Mouse (Mus musculus): ENCODE measurements around the gene Sgms1.

Sgms1 gene

DNA sequence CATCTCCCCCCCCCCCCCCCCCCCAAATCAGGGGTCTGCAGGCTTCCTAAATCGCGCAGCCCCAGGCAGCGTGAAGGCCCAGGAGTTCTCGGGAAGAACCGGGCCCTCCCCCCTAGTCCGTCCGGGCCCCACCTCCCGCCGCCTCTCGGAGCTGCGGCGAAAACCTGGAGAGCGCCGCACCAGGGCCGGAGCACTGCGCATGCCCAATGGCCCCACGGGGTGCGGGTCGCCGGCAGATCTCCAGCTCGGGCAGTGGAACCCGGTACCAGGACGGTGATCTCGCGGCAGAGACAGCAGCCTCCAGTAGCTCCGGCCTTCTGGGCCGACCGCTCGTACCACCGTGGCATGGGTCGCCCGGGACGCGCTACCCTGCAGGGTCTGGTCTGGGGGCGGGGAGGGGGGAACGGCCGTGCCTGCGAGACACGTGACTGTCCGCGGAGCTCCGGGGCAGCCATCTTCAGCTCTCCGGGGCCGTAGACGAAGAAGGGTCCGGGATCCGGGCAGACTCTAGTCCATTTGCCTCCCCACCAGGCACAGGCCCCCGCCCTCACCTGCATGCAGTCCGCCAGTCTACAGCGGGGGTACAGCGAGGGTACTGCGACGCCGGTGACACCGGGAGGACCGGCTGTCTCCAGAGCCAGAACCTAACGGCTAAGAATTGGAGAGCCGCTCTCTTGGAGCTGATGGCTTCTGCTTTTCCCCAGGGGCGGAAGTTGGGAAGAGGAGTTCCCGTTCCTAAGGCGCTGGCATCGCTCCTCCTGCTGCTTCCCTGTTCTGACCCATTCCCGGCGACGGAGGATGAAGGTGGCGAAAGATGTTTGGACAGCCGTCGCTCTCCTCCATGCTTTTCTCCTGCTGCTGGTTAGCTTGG, at the start of gene Sgms1:
TSS of gene Sgms1 (minus strand) at position 714 of the 871 bp plus-strand sequence.
- DNase-seq (ENCODE audit: low read depth, low spot score): peak; percentile 89

DNA sequence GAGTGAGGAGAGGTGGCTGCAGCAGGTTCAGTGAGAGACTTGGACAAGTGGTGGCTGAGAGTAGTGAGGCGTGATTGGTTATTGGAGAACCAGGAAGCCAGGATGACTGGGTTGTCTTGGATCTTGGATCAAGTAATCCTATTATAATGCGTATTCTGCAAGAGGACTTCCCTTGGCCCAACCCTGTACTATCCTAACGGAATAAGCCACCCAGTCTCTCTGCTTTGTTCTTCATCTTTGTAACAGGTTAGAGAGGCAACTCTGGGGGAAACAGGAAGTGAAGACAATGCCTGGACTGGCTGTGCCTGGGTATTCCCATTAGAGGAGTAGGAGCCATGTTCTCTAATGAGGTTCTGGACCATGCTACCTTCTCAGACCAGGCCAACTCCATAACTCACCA, 36.3 kb upstream of the Sgms1 start:
- no peak for DNase-seq (ENCODE audit: low read depth, low spot score)

DNA sequence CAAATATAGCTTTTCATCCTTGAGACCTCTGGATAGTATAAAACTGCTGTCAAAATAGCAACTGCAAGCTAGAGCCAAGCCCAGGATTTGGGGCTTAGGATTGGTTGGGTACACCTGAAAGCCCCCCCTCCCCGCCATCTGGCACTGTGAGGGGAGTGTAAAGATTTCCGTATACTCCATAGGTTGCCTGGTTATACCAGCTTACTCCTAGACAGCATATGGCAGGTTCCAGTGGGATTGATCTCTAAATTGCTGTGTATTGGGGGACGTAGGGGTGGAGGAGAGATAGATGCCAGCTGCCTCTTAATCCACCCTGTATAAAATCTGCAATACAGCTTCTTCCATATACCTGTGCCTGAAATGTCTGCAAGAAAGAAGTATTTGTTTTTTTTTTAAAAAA, 35.2 kb upstream of the Sgms1 start:
- no peak for DNase-seq (ENCODE audit: low read depth, low spot score)

DNA sequence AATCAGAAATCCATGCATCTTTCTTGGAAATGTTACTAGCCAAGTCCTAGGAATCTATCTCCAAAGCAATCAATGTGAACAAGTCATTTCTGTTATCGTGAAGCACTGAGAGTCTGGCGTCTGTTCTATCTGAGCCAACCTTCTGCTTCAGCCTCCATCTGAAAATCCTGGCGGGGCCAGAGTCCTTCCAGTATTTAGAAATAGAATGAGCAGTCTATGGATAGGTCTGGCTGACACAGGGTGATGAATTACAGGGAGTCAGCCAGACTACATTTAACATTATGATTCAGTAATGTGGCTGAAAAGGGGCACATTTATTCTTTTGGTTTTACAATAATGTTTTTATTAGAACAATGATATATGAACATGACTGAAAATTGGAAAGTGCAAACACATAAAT, 29.6 kb upstream of the Sgms1 start:
- DNase-seq (ENCODE audit: low read depth, low spot score): no peak

DNA sequence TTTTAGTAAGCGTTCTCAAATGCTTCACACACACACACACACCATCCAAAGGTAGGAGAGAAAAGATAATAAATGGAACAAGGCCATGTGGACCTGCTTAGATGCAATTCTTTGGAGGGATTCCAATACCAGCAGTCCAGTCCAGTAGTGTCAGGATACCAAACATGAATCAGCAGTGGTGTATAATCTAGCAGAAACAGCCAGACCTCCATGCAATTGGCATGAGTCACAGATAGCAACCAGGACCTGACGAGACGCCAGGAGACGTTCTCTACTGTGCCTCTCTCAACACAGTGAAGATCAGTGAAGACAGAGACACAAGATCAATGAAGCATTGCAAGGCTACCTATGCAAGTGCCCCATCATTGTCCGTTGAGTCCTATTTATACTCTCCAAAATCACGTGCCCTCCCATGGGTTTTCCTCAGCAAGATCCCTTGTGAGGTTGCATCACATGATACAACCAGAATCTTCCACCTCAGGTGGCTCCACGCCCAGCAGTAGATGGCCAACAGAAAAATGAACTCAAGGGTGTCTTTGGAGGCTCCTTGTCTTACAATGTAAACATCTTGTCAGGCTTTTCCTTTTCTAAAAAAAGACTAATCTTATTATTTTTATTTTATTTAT, 27.3 kb upstream of the Sgms1 start:
- no peak for DNase-seq (ENCODE audit: low read depth, low spot score)

DNA sequence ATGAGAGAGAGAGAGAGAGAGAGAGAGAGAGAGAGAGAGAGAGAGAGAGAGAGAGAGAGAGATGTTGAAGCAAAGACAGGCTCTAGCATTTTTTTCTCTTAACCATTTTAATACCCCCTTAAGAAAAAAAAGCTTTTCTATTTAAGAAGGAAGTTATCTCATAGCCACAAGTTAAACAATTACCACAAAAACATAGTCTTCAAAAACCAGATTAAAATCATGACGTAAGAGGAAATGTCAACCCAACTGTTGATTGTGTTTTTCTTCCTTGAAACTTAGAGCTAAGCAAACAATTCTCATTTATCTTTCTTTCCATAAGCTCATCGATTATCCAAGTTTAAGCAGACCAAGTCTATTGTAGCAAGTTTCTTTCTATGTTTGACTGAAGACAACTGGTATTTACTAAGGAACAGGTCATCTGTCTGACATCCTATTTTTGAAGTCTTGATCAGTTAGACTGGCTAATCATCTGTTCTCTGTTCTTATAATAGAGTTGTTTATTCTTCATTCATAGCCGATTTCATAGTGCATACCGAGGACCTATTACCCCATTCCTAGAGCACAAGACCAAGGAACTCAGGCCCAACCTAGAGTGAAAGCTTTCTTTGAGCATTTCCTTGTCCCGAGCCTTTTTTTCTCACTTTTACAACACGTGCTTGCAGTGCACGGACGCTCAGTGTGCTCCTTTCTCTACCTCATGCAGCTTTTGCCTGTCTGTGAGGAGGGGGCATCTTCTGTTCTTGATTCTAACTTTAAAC, 20.3 kb upstream of the Sgms1 start:
- no peak for DNase-seq (ENCODE audit: low read depth, low spot score)

DNA sequence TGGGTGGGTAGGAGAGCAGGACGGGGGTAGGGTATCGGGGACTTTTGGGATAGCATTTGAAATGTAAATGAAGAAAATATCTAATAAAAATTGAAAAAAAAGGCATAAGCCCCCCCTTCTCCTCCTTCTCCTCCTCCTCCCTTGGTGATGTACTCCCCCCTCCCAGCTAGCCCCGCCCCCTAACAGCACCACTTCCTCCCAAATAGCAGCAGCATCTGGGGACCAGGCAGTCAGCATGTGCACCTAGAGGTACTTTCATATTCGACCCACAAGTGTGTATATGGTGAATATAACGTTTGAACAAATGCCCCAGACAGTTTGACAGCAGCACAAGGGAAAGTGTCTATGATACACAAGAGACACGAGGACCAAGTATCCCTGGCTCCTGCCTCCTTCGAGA, 17.2 kb upstream of the Sgms1 start:
- DNase-seq (ENCODE audit: low read depth, low spot score): no peak

DNA sequence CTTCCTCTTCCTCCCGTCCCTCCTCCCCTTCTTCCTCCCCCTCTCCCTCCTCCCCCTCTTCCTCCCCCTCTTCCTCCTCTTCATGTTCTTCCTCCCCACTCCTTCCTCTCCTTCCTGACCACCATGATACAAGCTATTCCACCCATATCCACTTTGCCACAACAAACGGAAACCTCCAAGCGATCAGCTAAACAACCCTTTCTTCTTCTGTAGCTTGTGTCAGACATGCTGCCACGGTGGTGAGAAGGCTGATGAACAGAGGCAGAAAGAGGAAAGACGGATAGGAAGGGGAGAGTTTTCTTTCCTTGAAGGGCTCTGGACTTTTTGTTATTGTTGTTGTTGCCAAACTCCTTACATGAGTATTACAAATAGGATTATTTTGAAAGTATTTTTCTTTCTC, 14.9 kb upstream of the Sgms1 start:
- no peak for DNase-seq (ENCODE audit: low read depth, low spot score)

DNA sequence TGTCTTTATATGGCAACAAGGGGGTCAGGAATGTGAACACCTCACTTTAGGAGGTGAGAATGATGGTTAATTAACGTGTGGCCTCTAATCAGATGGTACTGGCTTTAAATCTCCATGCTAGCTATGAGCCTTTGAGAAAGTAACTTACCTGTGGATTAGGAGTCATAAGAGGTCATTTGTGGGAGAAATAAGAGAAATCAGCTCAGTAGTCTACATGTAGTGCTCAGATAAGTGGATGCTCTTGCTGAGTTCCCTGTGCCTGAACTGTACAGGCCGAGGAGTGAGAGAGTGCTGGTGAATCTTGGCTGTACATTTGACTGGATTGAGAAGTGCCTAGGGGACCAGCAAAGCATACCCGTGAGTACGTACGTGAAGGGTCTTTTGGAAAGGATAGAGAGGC, 14.3 kb upstream of the Sgms1 start:
- DNase-seq (ENCODE audit: low read depth, low spot score): no peak

DNA sequence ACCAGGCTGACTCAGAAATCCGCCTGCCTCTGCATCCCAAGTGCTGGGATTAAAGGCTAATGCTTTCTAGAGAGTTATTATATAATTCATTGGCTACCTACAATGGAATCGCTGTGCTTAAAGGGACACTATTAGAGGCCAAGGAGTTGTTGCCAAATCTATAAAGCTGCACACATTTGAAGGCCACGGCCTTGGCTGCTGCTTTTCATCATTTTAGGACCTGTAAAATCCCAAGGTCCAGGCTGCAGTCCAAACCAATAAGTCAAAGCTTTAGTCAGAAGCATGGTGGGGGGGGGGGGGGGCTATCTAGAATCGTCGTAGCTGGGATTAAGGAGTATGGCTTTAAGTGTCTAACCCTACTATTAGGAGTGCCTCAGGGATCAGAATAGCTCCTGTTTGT, 9.0 kb upstream of the Sgms1 start:
- no peak for DNase-seq (ENCODE audit: low read depth, low spot score)

DNA sequence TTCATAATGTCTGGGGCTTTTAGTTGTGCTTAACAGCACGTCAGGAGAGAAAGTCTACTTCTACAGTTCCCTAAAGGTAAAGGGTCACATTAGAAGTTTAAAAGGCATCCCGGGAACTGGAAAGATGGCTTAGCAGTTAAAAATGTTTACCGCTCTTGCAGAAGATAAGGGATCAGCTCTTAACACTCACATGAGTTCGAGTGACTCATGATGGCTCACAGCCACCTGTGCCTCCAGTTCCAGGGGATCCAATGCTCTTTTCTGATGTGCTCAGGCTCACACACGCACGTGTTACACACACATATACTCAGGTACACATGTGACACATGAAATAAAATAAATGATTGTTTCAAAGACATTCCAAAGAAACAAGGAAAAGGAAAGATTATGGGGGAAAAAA, 6.8 kb upstream of the Sgms1 start:
- no peak for DNase-seq (ENCODE audit: low read depth, low spot score)

DNA sequence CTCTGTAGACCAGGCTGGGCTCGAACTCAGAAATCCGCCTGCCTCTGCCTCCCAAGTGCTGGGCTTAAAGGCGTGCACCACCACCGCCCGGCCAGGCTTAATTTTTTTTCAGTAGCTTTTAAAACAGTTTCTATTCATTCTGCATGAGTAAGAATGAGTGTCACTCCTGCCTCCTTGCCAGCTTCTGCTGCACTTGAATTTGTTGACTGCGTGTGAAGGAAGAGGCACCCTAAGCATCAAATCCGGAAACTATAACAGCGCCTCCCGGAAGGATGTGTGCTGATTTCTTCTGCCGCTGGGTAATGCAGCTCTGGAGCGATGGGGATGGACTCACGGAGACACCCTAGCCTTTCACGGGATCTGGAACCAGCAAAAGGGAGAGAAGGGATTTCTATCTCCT, 5.3 kb upstream of the Sgms1 start:
- no peak for DNase-seq (ENCODE audit: low read depth, low spot score)

DNA sequence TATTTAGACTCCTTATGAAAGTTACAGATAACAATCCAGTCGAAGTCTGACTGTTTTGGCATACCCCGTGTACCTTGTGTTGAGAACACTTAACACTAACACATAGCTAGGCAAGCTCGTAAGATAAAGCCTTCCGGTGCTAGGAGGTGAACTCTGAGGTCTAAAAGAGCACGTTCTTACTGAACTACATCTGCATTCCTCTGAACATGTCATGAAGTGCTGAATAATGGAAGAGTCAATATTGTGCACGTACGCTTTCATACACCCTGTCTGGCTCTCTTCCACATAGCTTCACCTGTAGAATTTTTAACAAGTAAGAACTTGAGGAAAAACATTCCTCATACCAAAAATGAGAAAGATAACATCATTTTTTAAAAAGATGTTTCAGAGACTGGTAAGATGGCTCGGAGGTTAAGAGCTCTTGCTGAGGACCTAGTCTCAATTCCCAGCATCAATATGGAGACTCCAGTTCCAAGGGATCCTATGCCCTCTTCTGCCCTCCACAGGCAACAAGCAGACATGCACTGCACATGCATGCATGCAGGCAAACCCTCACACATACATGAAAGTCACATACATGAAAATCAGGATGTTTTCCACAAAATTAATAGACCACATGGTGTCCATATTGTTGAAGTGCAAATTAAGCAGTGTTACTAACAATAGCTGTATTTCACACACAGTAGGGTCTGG, 4.4 kb upstream of the Sgms1 start:
- no peak for DNase-seq (ENCODE audit: low read depth, low spot score)

DNA sequence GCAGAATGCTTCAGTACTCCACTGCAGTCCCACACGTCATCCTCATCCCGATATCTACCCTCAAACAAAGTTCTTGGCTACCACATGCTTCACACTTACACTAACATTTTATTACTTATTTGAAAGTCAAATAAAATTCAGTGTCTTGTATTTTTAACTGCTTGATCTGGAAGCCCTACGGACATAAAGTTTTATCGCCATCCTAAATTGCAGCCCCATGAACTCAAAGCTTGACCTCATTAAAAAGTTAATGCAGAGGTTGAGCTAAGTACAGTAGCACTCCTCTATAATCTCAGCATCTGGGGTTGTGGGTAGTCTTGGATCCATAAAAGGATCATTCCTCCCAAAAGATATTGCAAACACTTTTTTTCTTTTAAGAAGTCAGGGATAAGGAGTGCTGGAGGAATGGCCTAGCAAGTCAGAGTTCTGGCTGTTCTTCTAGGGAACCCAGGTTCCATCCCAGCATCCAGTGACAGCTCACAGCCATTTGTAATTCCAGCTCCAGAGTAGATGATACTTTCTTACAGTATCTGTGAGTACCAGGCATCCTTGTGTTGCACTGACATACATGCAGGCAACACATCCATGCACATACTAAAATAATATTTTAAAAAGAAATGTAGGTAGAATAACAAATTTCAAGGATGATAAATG, 3.7 kb upstream of the Sgms1 start:
- no peak for DNase-seq (ENCODE audit: low read depth, low spot score)

DNA sequence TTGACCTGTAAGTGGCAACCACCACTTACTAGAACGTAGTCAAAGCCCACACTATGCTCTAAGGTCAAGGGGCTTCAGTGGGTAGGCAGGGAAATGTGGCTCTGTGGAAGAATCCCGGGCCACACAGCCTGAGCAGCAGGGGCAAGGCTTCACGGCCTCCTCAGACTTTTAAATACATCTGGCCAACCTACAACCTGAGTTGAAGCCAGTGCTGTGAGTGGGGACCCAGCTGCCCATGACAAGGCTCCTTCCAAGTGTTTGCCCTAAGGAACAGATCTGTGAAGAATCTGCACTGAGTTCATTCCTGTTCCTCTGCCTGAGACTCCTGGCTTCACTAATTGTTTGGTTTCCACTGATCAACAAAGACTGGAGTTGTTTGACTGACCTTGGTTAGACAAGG, 1.9 kb upstream of the Sgms1 start:
- no peak for DNase-seq (ENCODE audit: low read depth, low spot score)

DNA sequence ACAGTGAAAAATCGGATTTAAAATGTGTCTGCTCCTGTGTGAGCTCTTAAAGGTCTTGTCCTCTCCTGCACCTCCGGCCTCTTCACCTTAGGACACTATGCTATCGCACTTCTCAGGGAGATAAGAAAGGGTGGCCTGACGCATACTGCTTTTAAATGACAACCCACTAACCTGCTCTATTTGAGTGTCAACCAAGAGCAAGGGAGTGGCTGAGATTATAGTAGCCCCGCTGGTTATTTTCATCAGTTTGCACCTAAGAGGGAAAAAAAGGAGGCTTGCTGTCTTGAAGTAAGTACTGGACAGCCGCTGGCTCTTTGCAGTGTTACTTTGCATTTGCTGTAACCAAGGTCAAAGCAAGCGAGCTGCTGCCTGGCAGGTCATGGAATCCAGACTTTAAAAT, 602 bp upstream of the Sgms1 start:
- DNase-seq (ENCODE audit: low read depth, low spot score): no peak

DNA sequence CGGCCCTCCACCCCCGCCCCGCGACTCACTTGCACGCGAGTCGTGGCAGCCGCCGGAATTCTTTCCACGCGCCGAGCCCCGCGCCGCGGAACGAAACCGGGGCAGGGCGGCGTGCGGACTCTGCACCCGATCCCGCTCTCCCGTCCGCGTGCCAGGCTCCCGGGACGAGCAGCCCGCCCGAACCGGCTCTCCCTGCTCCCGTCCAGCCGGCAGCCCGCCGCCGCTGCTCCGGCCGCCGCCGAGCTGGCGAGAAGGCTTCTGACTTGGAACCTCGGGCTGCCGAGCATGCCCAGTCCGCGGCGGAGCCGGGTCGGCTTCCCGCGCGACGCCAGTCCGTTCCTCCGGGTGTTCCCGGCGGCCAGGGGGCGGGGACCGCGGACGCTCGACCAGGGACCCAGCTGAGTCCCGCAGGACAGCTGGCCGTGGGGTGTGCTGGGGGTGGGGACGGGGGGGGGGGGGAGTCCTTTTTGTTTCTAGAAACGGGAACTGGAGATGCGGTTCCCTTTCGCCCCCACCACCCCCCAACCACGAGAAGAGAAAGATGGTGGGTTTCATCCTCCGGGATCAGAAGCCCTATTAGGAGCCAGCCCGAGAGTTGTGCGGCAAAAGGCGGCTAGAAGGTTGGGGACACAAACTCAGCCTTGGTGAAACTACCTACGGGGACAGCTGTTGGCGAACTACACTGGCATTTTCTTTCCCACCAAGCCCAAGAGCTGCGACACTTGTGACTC, 1.2 kb downstream of the Sgms1 start:
- DNase-seq (ENCODE audit: low read depth, low spot score): peak; percentile 87

DNA sequence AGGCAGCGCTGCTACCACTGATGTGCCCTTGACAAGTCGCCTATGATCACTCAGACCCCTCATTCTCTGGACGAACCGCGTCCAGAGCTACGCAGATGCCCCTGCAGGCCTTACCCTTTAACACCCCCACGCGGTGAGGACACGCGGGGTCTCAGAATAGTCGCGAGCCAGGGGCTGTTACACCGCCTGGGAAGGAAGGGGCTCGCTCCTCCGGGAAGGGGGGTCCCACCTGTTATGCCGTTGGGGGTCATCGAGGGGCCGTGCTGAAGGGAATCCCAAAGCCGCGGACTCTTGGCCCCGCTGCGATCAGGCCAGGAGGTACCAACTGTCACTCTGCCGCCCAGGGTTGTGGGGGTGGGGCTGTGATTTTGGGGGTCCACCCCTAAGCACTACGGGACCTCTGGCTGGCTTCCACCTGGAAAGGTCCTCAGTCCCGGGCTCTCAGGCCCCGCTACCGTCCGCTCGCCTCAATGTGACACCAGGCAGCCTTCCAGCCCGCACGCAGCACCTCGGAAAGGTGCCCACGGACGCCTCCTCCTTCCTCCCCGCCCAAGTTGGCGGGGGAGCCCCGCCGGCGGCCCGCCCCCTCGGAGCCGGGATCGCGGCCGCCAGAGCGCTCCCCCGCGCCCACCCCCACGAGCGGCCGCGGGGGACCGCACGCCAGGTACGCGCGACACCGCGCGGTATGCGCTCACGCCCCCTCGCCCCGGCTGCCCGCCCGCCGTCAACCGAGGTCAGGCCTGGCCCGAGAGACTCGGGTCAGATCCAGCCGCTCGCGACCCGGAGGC, 1.9 kb downstream of the Sgms1 start:
- DNase-seq (ENCODE audit: low read depth, low spot score): no peak

DNA sequence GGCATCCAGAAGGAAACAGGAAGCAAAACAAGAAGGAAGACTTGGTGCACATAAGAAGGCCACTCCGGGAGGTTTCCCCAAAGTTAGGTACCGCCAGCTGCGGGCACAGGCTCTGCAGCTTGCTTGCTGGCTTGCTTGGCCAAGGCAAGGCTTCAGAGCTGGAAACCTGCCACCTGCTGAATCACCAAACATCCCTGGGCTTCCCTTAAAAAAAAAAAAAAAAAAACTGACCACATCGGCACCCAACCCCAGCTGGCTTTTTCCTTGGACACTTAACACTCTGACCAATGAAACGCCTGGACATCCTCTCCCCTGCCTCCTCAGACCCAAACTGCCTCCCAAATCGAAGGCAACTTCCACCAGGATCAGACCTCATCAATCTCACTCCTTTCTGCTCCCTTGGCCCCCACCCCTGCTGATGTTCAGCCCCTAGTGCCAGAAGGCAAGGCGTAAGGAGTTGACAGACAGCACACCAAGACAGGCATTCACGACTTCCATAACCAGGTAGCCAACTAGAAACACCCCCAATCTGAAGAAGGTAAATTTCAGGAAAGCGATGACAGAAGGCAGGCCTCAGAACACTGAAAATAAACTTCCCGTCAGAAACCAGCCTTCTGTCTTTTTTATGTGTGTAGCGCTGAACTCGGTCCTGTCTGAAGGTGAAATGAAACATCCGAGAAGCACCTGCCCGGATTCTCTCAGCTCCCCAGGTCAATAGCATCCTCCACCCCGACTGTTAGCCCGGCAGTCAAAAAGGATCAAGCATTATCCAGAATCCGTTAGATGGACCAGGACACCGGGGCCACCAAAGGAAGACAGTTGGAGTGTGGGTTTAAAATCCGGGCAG, 2.7 kb downstream of the Sgms1 start:
- no peak for DNase-seq (ENCODE audit: low read depth, low spot score)

Measured in telencephalon, adult 2 months (tissue).